Mouse (Mus musculus) forebrain, postnatal 0 days (tissue): ENCODE measurements at regions not wholly inside any gene's neighbourhood (a gene's known extent, or its start where the extent isn't known, plus 50 kb on each side); places are given as distances from the start of the nearest gene placed in this dataset.

Source experiments
- ATAC-seq: fragments of 200-750 bp; cut with Nextera tagmentation; 2 replicates; pipeline ENCODE4 v1.8.0; 2017; ENCODE audit warnings: mild to moderate bottlenecking, moderate library complexity
- DNase-seq: peaks from one replicate; pipeline ENCODE4 v3.0.0-alpha.2; 2015
- H3K27ac ChIP-seq: fragments of 300-500 bp; sonication (generic); 2 replicates; pipeline ENCODE4 v1.5.1; 2014; ENCODE audit warnings: low read depth, mild to moderate bottlenecking, antibody characterized with exemption, low read length, moderate library complexity, mixed read lengths
- H3K27me3 ChIP-seq: fragments of 300-500 bp; sonication (generic); 2 replicates; pipeline ENCODE4 v1.6.1; 2014; ENCODE audit warnings: mild to moderate bottlenecking, low read length, mixed read lengths; ENCODE audit not compliant: insufficient read depth
- H3K36me3 ChIP-seq: fragments of 300-500 bp; sonication (generic); 2 replicates; pipeline ENCODE4 v1.6.1; 2014; ENCODE audit warnings: mild to moderate bottlenecking, moderate library complexity; ENCODE audit not compliant: insufficient read depth
- H3K4me1 ChIP-seq: fragments of 300-500 bp; sonication (generic); 2 replicates; pipeline ENCODE4 v1.6.1; 2014; ENCODE audit warnings: antibody characterized with exemption; ENCODE audit not compliant: insufficient read depth
- H3K4me2 ChIP-seq: fragments of 300-500 bp; sonication (generic); 2 replicates; pipeline ENCODE4 v1.6.1; 2014; ENCODE audit warnings: low read depth, mild to moderate bottlenecking, moderate library complexity
- H3K4me3 ChIP-seq: fragments of 300-500 bp; sonication (generic); 2 replicates; pipeline ENCODE4 v1.5.1; 2014; ENCODE audit warnings: low read depth, low read length, mixed read lengths
- H3K9ac ChIP-seq: fragments of 300-500 bp; sonication (generic); 2 replicates; pipeline ENCODE4 v1.6.1; 2014; ENCODE audit warnings: mild to moderate bottlenecking
- H3K9me3 ChIP-seq: fragments of 300-500 bp; sonication (generic); 2 replicates; pipeline ENCODE4 v1.6.1; 2016; ENCODE audit warnings: low read length
- CTCF ChIP-seq: sonication (generic); IDR thresholded peaks from 2 replicates; pipeline ENCODE4 v1.5.1; 2016; ENCODE audit warnings: antibody characterized with exemption, control low read depth, low read depth
- WGBS: fragments of 180-500 bp; shearing (Covaris S2); extraction: QIAGEN DNeasy Blood & Tissue Kit; methylation state at CpG from one replicate; pipeline ENCODE4 v1.1.7; 2014; 5-methylcytosine and 5-hydroxymethylcytosine counted together

- no peak for TF ChIP-seq CTCF
- no peaks in the 10 kb centered on the region for H3K36me3 ChIP-seq
- 52% methylated on average over 1 of the region's 1 CpGs for WGBS
- H3K27ac ChIP-seq: no peak overlapping the region
- H3K4me2 ChIP-seq: no peak overlapping the region
- H3K27me3 ChIP-seq: no peaks in the 10 kb centered on the region
- no peak overlapping the region for H3K4me3 ChIP-seq
- peak; percentile 9 for DNase-seq
- H3K9me3 ChIP-seq: no peaks in the 10 kb centered on the region
- no peak overlapping the region for H3K9ac ChIP-seq
- H3K4me1 ChIP-seq: no peaks in the 10 kb centered on the region
- ATAC-seq: peak; percentile 36; the same call in 1 of the 2 replicates
Measured at GRCm38 (mm10) chr2:55817273-55817672, 381.5 kb downstream of the Kcnj3 start.

DNA sequence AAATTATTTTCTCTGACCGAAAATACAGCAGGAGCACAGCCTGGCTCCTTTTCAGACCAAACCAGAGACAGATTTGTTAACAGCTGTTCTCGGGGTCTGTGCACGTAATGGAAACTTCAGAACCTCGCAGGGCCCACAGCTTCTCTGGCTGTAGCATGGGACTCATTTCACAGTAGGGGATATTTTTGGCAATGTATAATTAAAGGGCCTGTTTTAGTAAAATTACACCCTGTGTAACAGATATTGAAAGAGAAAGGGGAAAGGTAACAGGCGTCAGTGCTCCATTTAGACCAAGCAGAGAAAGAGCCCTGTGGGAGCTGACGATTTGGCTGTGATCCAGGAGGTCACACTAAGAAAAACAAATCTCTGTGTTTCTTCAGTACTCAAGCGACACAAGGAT is 382.4 kb downstream of the Kcnj3 start:
- TF ChIP-seq CTCF: no peak
- Histone ChIP-seq H3K4me3 (no peak overlapping the region), H3K9ac (no peak overlapping the region), H3K27me3 (no peaks in the 10 kb centered on the region), H3K27ac (no peak overlapping the region), H3K36me3 (no peaks in the 10 kb centered on the region), H3K4me1 (no peaks in the 10 kb centered on the region), H3K9me3 (no peaks in the 10 kb centered on the region), H3K4me2 (peak overlapping the region; percentile 20; the same call in 1 of the 2 replicates)
- DNase-seq (peak; percentile 78), ATAC-seq (peak; percentile 92)
- WGBS: 4% methylated on average over 7 of the region's 7 CpGs

DNA sequence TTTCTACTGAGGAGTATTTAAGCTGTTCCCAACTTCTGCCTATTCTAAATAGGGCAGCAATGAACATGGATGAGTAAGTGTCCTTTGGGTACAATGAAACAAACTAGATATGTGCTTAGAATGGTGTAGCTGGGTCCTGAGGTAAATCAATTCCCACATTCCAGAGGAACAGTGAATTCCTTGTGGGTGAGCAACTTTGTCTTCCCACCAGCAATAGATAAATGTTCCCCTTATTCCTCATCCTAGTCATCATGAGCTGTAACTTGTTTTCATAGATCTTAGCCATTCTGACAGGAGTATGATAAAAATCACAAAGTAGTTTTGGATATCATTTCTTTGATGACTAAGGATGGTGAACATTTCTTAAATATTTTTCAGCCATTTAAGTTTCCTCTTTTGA is 387.0 kb downstream of the Kcnj3 start:
- no peak overlapping the region for H3K4me2 ChIP-seq
- no peaks in the 10 kb centered on the region for H3K36me3 ChIP-seq
- no peaks in the 10 kb centered on the region for H3K9me3 ChIP-seq
- H3K4me1 ChIP-seq: no peaks in the 10 kb centered on the region
- no peak overlapping the region for H3K4me3 ChIP-seq
- H3K27me3 ChIP-seq: no peaks in the 10 kb centered on the region
- H3K9ac ChIP-seq: no peak overlapping the region
- DNase-seq: no peak
- ATAC-seq: no peak
- no peak for TF ChIP-seq CTCF
- H3K27ac ChIP-seq: no peak overlapping the region

GRCm38 (mm10) chr2:55841521-55841920 is 405.8 kb downstream of the Kcnj3 start:
- H3K27me3 ChIP-seq: no peaks in the 10 kb centered on the region
- H3K36me3 ChIP-seq: no peaks in the 10 kb centered on the region
- peak; percentile 56 for TF ChIP-seq CTCF
- DNase-seq (peak; percentile 27), ATAC-seq (no peak)
- no peaks in the 10 kb centered on the region for H3K4me1 ChIP-seq
- H3K9me3 ChIP-seq: no peaks in the 10 kb centered on the region
- no peak overlapping the region for H3K9ac ChIP-seq
- no peak overlapping the region for H3K4me3 ChIP-seq
- no peak overlapping the region for H3K4me2 ChIP-seq
- WGBS: 63% methylated on average over 1 of the region's 1 CpGs
- no peak overlapping the region for H3K27ac ChIP-seq

- Histone ChIP-seq H3K4me3 (no peak overlapping the region), H3K9me3 (no peaks in the 10 kb centered on the region), H3K36me3 (no peaks in the 10 kb centered on the region), H3K9ac (no peak overlapping the region), H3K27ac (no peak overlapping the region), H3K27me3 (no peaks in the 10 kb centered on the region), H3K4me2 (no peak overlapping the region), H3K4me1 (no peaks in the 10 kb centered on the region)
- ATAC-seq (no peak), DNase-seq (no peak)
- WGBS: 30% methylated on average over 3 of the region's 3 CpGs
- no peak for TF ChIP-seq CTCF
Measured at GRCm38 (mm10) chr2:55846832-55847382, 411.1 kb downstream of the Kcnj3 start.

GRCm38 (mm10) chr2:55862479-55862878 is 426.7 kb downstream of the Kcnj3 start:
- 65% methylated on average over 1 of the region's 1 CpGs for WGBS
- Histone ChIP-seq H3K4me3 (no peak overlapping the region), H3K4me2 (no peak overlapping the region), H3K9me3 (no peaks in the 10 kb centered on the region), H3K4me1 (no peaks in the 10 kb centered on the region), H3K9ac (no peak overlapping the region), H3K27me3 (no peaks in the 10 kb centered on the region), H3K36me3 (no peaks in the 10 kb centered on the region), H3K27ac (no peak overlapping the region)
- TF ChIP-seq CTCF: no peak
- ATAC-seq: no peak
- DNase-seq: no peak

- Histone ChIP-seq H3K4me3 (no peak overlapping the region), H3K9me3 (no peaks in the 10 kb centered on the region), H3K27ac (no peak overlapping the region), H3K9ac (no peak overlapping the region), H3K4me2 (no peak overlapping the region), H3K36me3 (no peaks in the 10 kb centered on the region), H3K4me1 (no peaks in the 10 kb centered on the region), H3K27me3 (no peaks in the 10 kb centered on the region)
- DNase-seq: no peak
- WGBS: 69% methylated on average over 2 of the region's 2 CpGs
- no peak for ATAC-seq
- no peak for TF ChIP-seq CTCF
Measured at GRCm38 (mm10) chr2:55889976-55890375, 454.2 kb downstream of the Kcnj3 start.
